Mouse (Mus musculus) frontal cortex, postnatal 25 days (tissue): ENCODE measurements at regions not wholly inside any gene's neighbourhood (a gene's known extent, or its start where the extent isn't known, plus 50 kb on each side); places are given as distances from the start of the nearest gene placed in this dataset.
"Not testable (repeated sequence)": the region's sequence is repeated elsewhere in the genome, so short reads cannot be mapped to it uniquely, and the experiment has no call there.

Experiments used
- DNase-seq, 2 experiments: peaks; one replicate each; pipeline ENCODE4 v3.0.0; 2022; ENCODE audit warnings: low spot score in 2 of 2

GRCm38 (mm10) chr2:53276435-53276834 is 84.9 kb downstream of the Arl6ip6 start:
- DNase-seq = no peak

GRCm38 (mm10) chr2:53301712-53302423 is 110.3 kb downstream of the Arl6ip6 start:
- DNase-seq = no peak

DNA sequence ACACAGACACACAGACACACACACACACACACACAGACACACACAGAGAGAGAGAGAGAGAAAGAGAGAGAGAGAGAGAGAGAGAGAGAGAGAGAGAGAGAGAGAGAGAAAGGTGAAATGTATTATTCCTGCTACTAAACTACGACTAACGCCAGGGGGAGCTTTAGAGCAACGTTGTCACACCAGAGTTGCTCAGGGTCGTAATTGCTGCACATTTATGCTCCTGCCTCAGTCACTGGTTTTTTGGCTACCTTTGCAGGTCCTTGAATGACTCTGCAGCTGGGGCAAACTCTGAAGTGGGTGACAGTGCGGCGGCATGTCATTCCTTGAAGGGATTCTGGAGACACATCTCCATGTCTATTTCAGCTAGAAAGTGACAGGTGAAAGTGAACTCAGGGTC is 139.2 kb downstream of the Arl6ip6 start:
- DNase-seq = peak; percentile 14 to 28

- no peak for DNase-seq
Observed at GRCm38 (mm10) chr2:53359026-53359425, 167.5 kb downstream of the Arl6ip6 start.

- DNase-seq = no peak
Observed at GRCm38 (mm10) chr2:53382348-53382747, 190.8 kb downstream of the Arl6ip6 start.

GRCm38 (mm10) chr2:53384545-53385176 is 193.1 kb downstream of the Arl6ip6 start:
- no peak for DNase-seq

DNA sequence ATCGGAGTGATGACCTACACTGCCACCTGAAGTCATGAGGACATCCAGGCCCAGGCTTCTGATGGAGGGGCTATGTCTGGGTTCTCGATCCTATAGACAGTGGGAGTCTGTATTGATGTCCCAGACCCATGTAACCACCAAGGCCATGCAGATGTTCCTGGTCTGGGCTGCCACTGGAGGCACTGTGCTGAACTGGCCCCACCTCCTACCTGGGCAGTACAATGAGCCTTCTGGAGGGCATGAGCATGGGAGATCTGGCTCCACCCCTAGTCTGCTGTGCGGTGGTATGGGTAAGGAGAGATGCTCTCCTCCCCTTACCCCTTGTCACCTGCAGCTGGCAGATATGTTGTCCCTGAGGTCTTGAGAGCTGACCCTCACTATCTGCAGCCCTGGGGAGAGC is 197.1 kb downstream of the Arl6ip6 start:
- DNase-seq = no peak

DNA sequence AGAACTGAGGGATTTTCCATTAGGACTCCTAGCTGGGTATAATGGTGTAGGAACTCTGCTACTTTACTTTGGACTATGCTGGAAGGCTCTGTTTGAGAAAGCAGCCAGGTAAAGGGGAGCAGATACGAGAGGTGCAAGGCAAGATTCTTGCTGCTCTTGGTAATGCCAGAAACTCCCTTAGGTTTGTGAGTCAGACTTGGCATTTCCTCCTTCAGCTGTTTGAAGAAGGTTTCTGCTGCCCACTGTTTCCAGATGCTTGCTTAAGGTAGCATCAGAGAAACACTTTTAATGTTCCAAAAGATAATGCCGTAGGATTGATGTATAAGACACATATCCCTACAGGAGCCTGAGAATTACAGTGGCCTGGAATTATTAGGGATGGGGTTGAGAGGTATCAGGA is 222.9 kb downstream of the Arl6ip6 start:
- no peak for DNase-seq

GRCm38 (mm10) chr2:53437046-53437815 is 245.7 kb downstream of the Arl6ip6 start:
- no peak for DNase-seq

DNA sequence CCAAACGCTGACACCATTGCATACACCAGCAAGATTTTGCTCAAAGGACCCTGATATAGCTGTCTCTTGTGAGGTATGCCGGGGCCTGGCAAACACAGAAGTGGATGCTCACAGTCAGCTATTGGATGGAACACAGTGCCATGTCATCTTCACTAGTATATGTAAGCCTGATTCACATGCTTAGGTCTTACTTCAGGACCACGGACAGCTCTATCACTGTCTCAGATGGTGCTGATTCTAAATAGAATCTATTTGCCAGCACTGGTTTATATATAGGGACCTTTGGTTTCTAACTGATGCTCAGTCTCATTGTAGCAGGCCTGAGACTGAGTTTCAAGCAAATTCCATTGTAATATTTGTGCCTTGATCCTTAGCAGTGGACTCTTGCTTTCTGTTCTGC is 248.8 kb downstream of the Arl6ip6 start:
- DNase-seq = not testable (repeated sequence)

DNA sequence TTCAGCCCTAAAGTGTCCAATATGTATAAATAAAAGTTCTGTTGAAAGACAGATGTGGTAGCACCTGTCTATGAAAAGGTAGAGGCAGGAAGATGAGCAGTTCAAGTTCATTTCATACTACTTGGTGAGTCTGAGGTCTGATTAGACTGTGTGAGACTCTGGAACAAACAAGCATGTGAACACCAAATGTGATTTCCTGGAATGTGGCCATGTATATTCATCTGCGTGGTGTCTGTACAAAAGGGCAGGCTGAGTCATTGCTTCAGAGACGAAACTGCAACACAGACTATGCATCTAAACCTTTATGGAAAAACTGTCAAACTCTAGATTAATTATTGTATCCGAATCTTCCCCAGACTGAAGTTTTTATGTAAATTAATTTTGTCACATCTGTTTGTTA is 268.7 kb downstream of the Arl6ip6 start:
- DNase-seq = no peak

GRCm38 (mm10) chr2:53474455-53474854 is 282.9 kb downstream of the Arl6ip6 start:
- DNase-seq = no peak

GRCm38 (mm10) chr2:53479051-53479450 is 287.5 kb downstream of the Arl6ip6 start:
- DNase-seq = not testable (repeated sequence)

DNA sequence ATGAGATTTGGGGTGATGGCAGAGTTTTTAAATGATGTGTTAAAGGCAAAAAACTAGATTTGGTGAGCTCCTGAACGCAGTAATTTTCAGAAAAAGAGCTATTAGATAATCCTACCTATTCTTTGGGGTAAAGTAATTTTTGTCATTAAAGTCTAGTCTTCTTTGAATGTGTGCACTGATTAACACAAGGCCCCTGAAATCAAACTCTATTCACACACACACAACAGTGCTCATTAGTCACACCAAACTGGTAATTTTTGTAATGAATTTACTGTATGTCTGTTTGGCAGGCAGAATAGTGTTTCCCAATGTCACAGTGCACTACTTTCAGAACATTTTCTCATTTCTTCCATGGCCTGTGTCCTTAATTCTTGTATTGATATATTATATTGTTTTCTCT is 296.8 kb downstream of the Arl6ip6 start:
- DNase-seq = no peak

DNA sequence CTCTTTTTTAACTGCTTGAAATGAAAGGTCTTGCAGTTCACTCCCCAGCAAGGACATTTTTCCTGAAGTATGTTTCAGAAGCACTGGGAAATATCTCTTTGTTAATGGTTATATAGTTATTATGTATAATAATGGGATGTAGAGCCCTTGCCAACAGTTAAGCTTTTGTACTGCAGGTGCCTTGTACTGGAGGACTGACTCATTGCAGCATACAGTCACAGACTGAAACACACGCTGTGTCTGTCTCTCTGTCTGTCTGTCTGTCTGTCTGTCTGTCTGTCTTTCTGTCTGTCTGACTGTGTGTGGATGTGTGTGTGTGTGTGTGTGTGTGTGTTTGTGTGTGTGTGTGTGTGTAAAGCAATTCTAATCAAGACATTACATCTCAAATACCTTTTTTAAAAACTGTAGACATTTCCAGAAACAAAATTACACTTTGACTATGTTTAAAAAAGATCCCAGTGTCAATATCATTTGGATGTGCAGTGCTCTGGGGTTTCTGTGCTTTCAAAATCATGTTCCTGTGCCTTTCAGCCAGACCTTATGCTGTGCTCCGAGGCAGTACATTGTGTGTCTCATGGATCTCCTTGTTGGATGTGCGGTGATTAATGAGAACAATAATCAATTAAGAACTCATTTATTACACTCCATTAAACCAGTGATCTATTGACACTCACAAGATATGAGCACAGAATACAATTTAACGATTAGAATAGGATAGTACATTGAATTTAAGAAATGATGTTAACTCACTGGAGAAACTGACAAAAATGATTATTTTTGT is 299.5 kb downstream of the Arl6ip6 start:
- DNase-seq = no peak

DNA sequence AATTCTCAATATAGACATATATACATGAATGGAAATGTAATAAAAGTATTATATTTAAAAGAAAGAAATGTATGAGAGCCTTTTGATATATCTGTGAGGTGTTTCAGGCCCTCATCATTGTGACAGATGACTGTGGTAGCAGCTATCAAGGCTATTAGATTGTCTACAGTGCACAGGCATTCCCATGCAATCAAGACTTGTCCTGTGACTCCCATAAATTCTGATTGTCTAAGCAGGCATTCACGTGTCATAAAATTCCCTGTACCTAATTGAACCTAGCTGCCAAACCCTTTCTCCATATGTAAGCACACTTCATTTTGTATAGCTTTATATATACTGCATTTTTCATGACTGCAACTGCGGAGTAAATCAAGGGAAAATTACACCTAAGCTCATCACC is 301.3 kb downstream of the Arl6ip6 start:
- DNase-seq = no peak

DNA sequence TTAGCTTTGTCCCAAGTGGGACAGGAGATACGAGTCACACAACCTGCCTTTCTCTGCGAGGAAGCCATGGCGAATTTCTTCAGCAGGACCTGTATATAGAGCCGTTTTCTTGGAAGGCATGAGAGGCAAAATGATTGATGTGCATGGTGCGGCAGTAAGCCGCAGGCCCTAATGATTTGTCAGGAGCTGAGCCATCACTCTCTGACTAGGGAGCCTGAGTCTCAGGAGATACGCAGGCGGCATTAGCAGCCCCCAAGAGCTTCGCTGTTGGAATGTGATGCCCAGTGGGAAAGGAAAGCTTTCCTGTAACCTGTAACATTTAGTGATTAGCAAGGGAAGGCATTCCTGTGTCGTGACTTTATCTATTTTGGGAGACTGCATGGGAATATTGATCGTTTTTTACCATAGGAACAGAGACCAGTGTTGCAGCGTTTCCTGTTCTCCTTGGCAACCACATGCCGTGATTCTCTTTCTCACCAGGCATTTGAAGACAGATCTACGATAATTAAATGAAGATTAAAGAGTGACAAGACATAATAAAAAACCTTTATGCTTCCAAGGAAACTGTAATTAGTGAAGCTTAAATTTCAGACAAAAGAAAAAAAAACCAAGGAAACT is 310.2 kb downstream of the Arl6ip6 start:
- DNase-seq = no peak

GRCm38 (mm10) chr2:53502275-53502667 is 310.7 kb downstream of the Arl6ip6 start:
- no peak for DNase-seq

GRCm38 (mm10) chr2:53542097-53542496 is 350.6 kb downstream of the Arl6ip6 start:
- no peak for DNase-seq

DNA sequence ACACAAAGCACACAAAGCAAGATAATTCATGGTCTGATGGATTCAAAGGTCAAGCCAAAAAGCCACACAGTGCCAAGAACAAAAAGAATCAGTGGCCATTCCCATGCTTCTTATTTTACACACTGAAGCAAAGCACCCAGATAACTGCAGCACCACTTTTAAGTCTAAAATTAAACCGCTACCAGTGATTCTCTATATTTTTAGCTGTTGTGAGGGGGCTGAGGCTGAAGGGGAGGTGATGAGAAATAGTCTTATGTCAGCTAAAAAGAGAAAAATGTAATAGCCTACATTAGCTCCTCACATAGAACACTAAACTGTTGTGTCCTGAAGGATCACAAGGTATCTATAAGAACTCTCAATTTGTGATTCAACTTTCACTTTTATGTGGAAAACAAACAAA is 382.5 kb downstream of the Arl6ip6 start:
- DNase-seq = no peak

- DNase-seq = no peak
Observed at GRCm38 (mm10) chr2:53605829-53606228, 414.3 kb downstream of the Arl6ip6 start.

DNA sequence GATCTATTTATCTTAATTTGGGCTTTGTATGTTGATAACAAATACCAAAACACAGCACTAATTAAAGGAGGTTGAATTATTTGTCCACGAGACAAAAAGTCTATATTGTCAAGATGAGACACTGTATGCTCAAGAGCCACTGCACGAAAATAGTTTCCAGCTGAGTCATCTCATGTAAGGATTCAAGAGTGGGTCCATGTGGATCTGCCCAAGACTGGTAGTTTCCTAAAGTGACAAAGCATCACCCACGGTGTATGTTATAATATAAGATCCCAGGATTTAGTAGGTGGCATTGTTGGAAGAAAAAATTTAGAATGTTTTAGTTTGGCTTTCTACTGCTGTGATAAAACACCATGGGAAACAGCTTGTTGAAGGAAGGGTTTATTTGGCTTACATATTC is 428.2 kb downstream of the Arl6ip6 start:
- no peak for DNase-seq
